Mouse (Mus musculus): Measurements from ENCODE around the gene Rpl5.

- no peak for TF ChIP-seq CTCF (IDR thresholded peaks at IDR 0.05; ENCODE audit: control insufficient read depth, insufficient read depth, low read length)
- TF ChIP-seq POLR2A (IDR thresholded peaks at IDR 0.05; ENCODE audit: borderline replicate concordance, control insufficient read depth, low read depth, low read length): no peak
Measured at GRCm38 (mm10) chr5:107949607-107950006, 49.3 kb downstream of the Rpl5 start.
